Mouse (Mus musculus): ENCODE measurements around the gene Pygo2. TPM values are rescaled to one million over a fixed set of nuclear protein-coding genes. Genes with fewer than 3 reads are reported as not detected.

Pygo2 gene
- polyA plus RNA-seq, 1 experiment from 2014 or later = 52.5 TPM

GRCm38 (mm10) chr3:89387632-89388031, 42.4 kb upstream of the Pygo2 start:
- ATAC-seq (ENCODE audit: low FRiP score, low read depth) = no peak
- Histone ChIP-seq H3K36me3 (no peaks in the 10 kb centered on the region), H3K4me1 (peaks cover 39% of the 10 kb centered on the region), H3K9ac (replicated peaks) (no peak overlapping the region; the same call in 1 of the 2 replicates), H3K27ac (replicated peaks) (no peak overlapping the region), H3K4me2 (replicated peaks) (no peak overlapping the region), H3K9me3 (no peaks in the 10 kb centered on the region), H3K27me3 (peaks cover 34% of the 10 kb centered on the region), H3K4me3 (no peak overlapping the region)
- WGBS = 83% methylated on average over 11 of the region's 11 CpGs

GRCm38 (mm10) chr3:89388134-89388881, 41.7 kb upstream of the Pygo2 start:
- Histone ChIP-seq H3K27me3 (peaks cover 40% of the 10 kb centered on the region), H3K4me1 (peaks cover 46% of the 10 kb centered on the region), H3K9me3 (no peaks in the 10 kb centered on the region), H3K27ac (replicated peaks) (no peak overlapping the region), H3K36me3 (no peaks in the 10 kb centered on the region), H3K9ac (replicated peaks) (no peak overlapping the region), H3K4me2 (replicated peaks) (no peak overlapping the region), H3K4me3 (no peak overlapping the region)
- ATAC-seq (ENCODE audit: low FRiP score, low read depth) = no peak
- WGBS = 81% methylated on average over 11 of the region's 11 CpGs

- no peak overlapping the region for H3K4me2 ChIP-seq (replicated peaks)
These were observed 40.9 kb upstream of the Pygo2 start for GRCm38 (mm10) chr3:89388901-89389740.

GRCm38 (mm10) chr3:89390111-89390515, 39.9 kb upstream of the Pygo2 start:
- Histone ChIP-seq H3K4me3 (no peak overlapping the region), H3K4me1 (peaks cover 51% of the 10 kb centered on the region), H3K4me2 (replicated peaks) (no peak overlapping the region), H3K9ac (replicated peaks) (no peak overlapping the region), H3K27me3 (peaks cover 40% of the 10 kb centered on the region), H3K27ac (replicated peaks) (no peak overlapping the region), H3K9me3 (no peaks in the 10 kb centered on the region), H3K36me3 (no peaks in the 10 kb centered on the region)
- ATAC-seq (ENCODE audit: low FRiP score, low read depth) = no peak
- 68% methylated on average over 3 of the region's 5 CpGs for WGBS

More at GRCm38 (mm10) chr3:89388901-89389740, 40.9 kb upstream of the Pygo2 start:
- no peak for ATAC-seq (ENCODE audit: low FRiP score, low read depth)
- Histone ChIP-seq H3K9me3 (no peaks in the 10 kb centered on the region), H3K4me1 (peaks cover 51% of the 10 kb centered on the region), H3K27ac (replicated peaks) (no peak overlapping the region), H3K9ac (replicated peaks) (no peak overlapping the region), H3K27me3 (peaks cover 40% of the 10 kb centered on the region), H3K4me3 (no peak overlapping the region), H3K36me3 (no peaks in the 10 kb centered on the region)
- 75% methylated on average over 5 of the region's 6 CpGs for whole genome bisulfite sequencing

GRCm38 (mm10) chr3:89390699-89391662, 39.0 kb upstream of the Pygo2 start:
- no peak for ATAC-seq (ENCODE audit: low FRiP score, low read depth)
- no peaks in the 10 kb centered on the region for H3K36me3 ChIP-seq
- H3K4me3 ChIP-seq = peak overlapping the region; percentile 58
- no peak overlapping the region for H3K27ac ChIP-seq (replicated peaks)
- H3K27me3 ChIP-seq = peaks cover 46% of the 10 kb centered on the region
- WGBS = 15% methylated on average over 19 of the region's 19 CpGs
- H3K9ac ChIP-seq (replicated peaks) = peak overlapping the region; percentile 65; the same call in 1 of the 2 replicates
- H3K9me3 ChIP-seq = no peaks in the 10 kb centered on the region
- peaks cover 59% of the 10 kb centered on the region for H3K4me1 ChIP-seq
- H3K4me2 ChIP-seq (replicated peaks) = peak overlapping the region; percentile 100

- no peaks in the 10 kb centered on the region for H3K36me3 ChIP-seq
- no peak for ATAC-seq (ENCODE audit: low FRiP score, low read depth)
- H3K27ac ChIP-seq (replicated peaks) = no peak overlapping the region
- peaks cover 66% of the 10 kb centered on the region for H3K4me1 ChIP-seq
- peak overlapping the region; percentile 65 for H3K9ac ChIP-seq (replicated peaks)
- peak overlapping the region; percentile 100 for H3K4me2 ChIP-seq (replicated peaks)
- H3K4me3 ChIP-seq = peak overlapping the region; percentile 58
- no peaks in the 10 kb centered on the region for H3K9me3 ChIP-seq
- under 1% methylated on average over 55 of the region's 56 CpGs for WGBS
- peaks cover 49% of the 10 kb centered on the region for H3K27me3 ChIP-seq
These were observed 38.1 kb upstream of the Pygo2 start for GRCm38 (mm10) chr3:89391663-89392511.

- Histone ChIP-seq H3K9ac (replicated peaks) (0 out of 2 replicates have a peak overlapping the region, but pooled peaks have one; percentile 31), H3K9me3 (no peaks in the 10 kb centered on the region), H3K27me3 (peaks cover 46% of the 10 kb centered on the region), H3K4me3 (peak overlapping the region; percentile 58), H3K4me1 (peaks cover 64% of the 10 kb centered on the region), H3K27ac (replicated peaks) (no peak overlapping the region), H3K4me2 (replicated peaks) (peak overlapping the region; percentile 100), H3K36me3 (no peaks in the 10 kb centered on the region)
- no peak for ATAC-seq (ENCODE audit: low FRiP score, low read depth)
- WGBS = under 1% methylated on average over 21 of the region's 24 CpGs
These were observed 37.1 kb upstream of the Pygo2 start for GRCm38 (mm10) chr3:89392871-89393311.

- Histone ChIP-seq H3K27me3 (peaks cover 42% of the 10 kb centered on the region), H3K9me3 (no peaks in the 10 kb centered on the region), H3K4me2 (replicated peaks) (peak overlapping the region; percentile 100), H3K4me3 (peak overlapping the region; percentile 58), H3K4me1 (peaks cover 64% of the 10 kb centered on the region), H3K36me3 (no peaks in the 10 kb centered on the region), H3K27ac (replicated peaks) (peak overlapping the region; percentile 70), H3K9ac (replicated peaks) (peak overlapping the region; percentile 50; the same call in 1 of the 2 replicates)
- peak; percentile 96 for ATAC-seq (ENCODE audit: low FRiP score, low read depth)
- 0% methylated on average over 15 of the region's 15 CpGs for WGBS
These were observed 36.4 kb upstream of the Pygo2 start for GRCm38 (mm10) chr3:89393605-89394004.

- peaks cover 64% of the 10 kb centered on the region for H3K4me1 ChIP-seq
These were observed 35.8 kb upstream of the Pygo2 start, which contains the start of gene Zbtb7b for GRCm38 (mm10) chr3:89394006-89394893. Gene Zbtb7b, minus strand, starts transcription at chr3:89394776.

GRCm38 (mm10) chr3:89394894-89395256, 35.1 kb upstream of the Pygo2 start:
- Histone ChIP-seq H3K9ac (replicated peaks) (0 out of 2 replicates have a peak overlapping the region, but pooled peaks have one; percentile 37), H3K27me3 (peaks cover 42% of the 10 kb centered on the region), H3K27ac (replicated peaks) (no peak overlapping the region; the same call in 1 of the 2 replicates), H3K4me2 (replicated peaks) (peak overlapping the region; percentile 100), H3K4me3 (peak overlapping the region; percentile 58), H3K9me3 (no peaks in the 10 kb centered on the region), H3K4me1 (peaks cover 64% of the 10 kb centered on the region), H3K36me3 (no peaks in the 10 kb centered on the region)
- 0 out of 2 replicates have a peak, but pooled peaks have one; percentile 2 for ATAC-seq (ENCODE audit: low FRiP score, low read depth)
- WGBS = under 1% methylated on average over 12 of the region's 12 CpGs

More at GRCm38 (mm10) chr3:89394006-89394893, 35.8 kb upstream of the Pygo2 start, which contains the start of gene Zbtb7b:
- WGBS = under 1% methylated on average over 40 of the region's 42 CpGs
- peak; percentile 58 for ATAC-seq (ENCODE audit: low FRiP score, low read depth)
- no peaks in the 10 kb centered on the region for H3K9me3 ChIP-seq
- peaks cover 42% of the 10 kb centered on the region for H3K27me3 ChIP-seq
- peak within 1 kb of the TSS; percentile 100 for H3K4me2 ChIP-seq (replicated peaks)
- H3K4me3 ChIP-seq = peak within 1 kb of the TSS; percentile 58
- no peaks in the 10 kb centered on the region for H3K36me3 ChIP-seq
- H3K27ac ChIP-seq (replicated peaks) = peak within 1 kb of the TSS; percentile 70
- H3K9ac ChIP-seq (replicated peaks) = peak within 1 kb of the TSS; percentile 50
